Mouse (Mus musculus) stomach, postnatal 0 days (tissue): ENCODE measurements around the gene Eif4e3.

Experiments used
- CTCF ChIP-seq: IDR thresholded peaks from 2 replicates; pipeline ENCODE4 v1.5.1; 2016; ENCODE audit warnings: antibody characterized with exemption, low read depth, mild to moderate bottlenecking, moderate library complexity
- EP300 ChIP-seq: optimal IDR thresholded peaks from 2 replicates; pipeline ENCODE3; 2016; ENCODE audit warnings: antibody characterized with exemption

DNA sequence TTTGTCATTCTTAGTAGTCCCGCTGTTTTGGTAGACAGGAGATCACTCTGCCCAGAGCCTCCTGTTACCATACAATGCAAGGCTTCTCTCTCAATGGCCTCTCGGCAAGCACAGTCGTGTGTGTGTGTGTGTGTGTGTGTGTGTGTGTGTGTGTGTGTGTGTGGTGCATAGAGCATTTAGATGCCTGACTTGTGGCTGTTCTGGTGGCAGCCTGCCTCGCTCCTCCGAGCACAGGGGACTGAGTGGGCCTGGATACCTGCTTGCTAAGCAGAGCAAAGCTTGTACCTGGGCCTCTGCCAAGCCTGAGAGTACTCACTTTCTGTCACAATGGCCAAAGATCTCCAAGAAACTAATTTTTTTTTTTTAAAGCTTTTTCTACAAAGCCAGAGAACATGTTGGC is 67.3 kb downstream of the Eif4e3 start:
- TF ChIP-seq CTCF (no peak), EP300 (no peak)
